Mouse (Mus musculus) urinary bladder, postnatal 36 days (tissue): Measurements from ENCODE around the gene Adi1.

Experiments used
- DNase-seq, 2 experiments: peaks; one replicate each; pipeline ENCODE4 v3.0.0; 2022; ENCODE audit warnings: low spot score in 2 of 2, mixed read lengths in 1 of 2

Gene Adi1

DNA sequence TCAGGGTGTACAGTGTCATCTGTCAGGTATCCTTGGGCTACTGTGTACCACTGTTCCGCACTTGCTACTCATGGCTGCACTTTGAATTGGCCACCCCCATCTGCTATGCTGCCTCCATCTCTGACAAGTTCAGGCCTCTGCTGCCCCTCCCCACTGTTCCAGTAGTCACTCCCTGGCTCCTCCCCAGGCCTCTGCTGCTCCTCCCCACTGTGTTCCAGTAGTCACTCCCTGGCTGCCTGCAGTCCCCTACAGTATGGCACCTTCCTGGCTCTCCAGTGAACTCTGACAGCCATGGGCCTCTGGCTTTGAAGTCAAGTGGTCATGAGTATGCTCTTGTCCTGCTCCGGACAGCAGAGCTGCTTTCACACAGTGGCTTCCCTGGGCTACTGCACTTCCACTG lies 19.2 kb downstream of the Adi1 start:
- no peak for DNase-seq

DNA sequence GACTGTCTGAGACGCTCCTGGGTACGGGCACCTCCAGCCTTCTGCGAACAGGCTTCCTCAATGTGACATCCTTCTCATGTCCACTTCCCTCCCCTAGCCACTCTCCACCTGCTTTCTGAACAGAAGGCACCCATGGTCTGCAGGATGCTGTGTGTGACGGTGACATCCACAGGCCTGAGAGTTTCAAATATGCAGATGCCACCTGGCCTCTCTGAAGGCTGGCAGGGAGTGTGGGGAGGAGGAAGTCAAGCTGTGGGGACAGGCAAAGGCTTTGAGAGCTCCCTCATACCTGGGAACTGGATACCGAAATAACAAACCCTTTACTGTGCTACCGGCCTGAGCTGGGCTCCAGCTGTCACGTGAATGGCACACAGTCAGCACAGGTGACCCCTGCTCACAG lies 19.7 kb downstream of the Adi1 start:
- no peak for DNase-seq

DNA sequence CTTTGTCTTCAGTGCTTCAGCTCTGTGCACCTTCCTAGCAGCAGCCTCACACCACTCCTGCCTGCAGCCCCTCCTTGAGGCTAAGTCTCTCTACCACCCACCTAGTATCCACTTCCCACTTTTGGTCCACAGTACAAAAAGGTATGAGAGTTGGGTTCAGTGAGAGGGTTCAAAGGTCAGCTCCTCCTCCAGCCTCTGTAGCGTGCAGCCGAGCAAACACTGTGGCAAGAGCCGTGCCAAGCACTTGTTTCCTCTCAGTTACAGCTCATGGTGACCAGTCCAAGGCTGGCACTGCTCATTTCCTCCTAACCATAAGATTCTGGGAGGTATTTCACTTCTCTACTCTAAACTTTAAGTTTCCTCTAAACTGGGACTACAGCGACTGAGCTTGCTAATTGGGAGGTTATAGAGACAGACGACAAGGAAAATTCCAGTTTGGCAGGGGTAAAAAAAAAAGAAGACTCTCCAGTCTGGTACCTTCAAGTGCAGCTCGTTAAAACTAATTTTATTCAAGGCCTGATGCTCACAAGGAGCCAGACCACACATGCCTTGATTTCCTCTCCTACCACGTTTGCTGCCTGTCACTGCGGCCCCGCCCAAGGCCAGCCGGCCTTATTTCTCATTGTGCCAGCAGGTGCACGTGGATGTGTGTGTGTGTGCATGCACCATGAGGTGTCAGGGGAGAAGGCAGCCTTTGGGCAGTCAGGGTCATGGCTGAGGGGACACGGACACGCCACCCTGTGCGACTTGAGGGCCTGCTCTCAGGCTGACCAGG lies 23.0 kb downstream of the Adi1 start:
- no peak for DNase-seq

DNA sequence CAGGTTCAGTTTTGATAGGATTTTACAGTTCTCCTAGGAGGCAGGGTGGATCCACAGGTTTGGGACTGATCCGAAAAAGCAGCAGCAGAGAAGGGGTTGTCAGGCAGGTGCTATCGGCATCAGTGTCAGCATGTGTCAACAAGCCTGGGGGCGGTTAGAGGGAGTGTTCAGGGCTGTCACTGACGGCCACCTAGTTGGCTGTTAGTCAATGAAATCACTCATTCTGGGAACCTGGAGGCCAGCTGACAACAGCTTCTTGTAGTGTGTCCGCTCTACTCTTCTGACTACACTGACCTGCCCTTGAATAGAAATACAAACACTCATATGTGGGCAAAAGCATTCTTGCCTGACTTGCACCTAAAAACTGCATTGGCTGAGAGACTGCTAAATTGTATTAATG lies 24.1 kb downstream of the Adi1 start:
- DNase-seq, result no peak

DNA sequence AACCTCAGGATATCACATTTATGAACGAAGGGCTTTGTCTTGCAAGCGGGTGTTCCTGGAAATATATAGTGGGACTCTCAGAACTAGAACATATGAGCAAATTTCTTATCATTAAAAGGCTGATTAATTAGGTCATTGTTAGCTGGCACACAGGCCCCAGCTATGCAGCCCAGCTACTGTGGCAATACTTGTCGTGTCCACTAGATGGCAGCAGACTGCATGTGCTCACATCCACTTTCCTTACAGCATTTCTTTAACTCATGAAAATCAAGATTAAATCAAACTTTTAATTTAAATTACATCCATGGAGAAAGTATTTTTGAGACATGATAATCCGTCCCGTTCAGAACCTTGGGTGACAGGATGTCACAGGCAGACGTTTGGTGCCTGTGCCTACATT lies 24.6 kb downstream of the Adi1 start:
- DNase-seq, result peak; percentile 39 to 62

DNA sequence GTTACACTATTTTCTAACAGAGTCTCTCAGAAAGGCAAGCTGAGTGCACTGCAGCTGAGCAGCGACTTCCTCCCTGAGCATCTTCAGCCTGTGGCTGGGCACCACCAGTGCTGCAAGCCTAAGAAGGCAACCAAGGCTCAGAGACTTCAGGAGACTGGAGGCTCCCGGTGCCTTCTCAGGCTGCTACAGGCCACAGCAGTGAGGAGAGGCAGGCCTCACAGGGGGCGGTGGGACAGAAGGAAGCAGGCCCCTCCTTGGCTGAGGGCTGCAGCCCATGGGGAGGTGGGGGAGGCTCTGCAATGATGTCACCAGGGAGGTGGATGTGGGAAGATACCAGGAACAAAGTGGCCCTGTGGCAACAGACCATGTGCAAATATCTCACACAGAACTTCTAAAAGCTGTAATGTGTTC lies 25.1 kb downstream of the Adi1 start:
- no peak for DNase-seq

DNA sequence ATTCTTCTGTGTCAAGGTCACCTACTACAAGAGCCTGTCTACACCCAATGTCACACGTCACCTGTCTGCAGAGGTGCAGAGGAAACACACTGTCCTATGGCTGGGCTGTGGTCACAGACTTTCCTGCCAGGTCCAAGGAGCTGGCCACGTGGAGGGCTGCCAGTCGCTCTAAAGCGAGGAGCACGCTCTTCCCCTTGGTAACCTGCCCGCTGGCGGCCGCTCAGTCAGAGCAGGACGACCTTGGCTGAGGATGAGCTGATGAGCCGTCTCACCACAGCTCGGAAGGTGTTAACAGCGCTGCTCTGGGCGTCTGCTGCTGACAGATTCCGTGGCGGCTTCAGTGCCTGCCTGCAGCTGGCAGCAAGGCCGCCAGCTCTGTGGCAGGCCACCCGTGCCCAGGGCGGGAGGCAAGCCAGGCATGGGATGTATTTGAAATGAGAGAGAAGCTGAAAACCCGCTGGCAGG lies 25.6 kb downstream of the Adi1 start:
- peak in 1 of 2 experiments; percentile 16 for DNase-seq

DNA sequence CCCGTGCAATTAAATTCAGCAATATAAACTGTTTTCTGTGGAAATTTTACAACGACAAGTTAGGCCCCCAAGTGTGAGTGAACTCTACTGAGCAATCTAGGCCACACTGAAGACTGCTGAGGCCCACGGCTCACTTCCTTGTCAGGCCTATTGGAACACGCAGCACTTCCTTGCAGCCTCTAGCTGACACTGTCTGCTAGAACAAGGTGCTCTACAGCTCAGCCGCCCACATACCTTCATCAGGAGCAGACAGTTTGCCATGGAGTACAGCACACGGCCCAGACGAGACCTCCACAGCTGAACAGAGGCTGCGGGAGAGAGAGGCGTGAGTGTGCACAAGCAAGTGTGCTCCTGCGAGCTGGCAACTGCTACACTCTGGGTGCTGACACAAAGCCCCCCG lies 26.3 kb downstream of the Adi1 start:
- DNase-seq, result no peak

DNA sequence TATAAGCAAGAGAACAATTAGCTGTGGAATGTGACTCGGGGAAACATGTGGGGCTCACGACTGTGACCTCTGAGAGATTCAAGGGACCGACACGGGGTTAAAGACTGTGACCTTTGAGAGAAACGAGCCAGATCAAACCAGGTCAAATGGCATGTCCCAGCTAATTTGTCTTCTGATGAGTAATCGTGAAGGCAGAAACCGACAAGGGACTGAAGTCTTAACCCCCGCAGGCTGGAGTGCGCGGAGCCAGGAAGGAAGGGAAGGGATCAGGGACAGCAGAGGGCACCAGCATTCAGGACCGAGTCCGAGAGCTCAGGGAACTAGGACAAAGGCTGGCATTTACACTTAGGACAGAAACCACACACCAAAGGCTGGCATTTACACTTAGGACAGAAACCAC lies 29.4 kb downstream of the Adi1 start:
- no peak for DNase-seq

DNA sequence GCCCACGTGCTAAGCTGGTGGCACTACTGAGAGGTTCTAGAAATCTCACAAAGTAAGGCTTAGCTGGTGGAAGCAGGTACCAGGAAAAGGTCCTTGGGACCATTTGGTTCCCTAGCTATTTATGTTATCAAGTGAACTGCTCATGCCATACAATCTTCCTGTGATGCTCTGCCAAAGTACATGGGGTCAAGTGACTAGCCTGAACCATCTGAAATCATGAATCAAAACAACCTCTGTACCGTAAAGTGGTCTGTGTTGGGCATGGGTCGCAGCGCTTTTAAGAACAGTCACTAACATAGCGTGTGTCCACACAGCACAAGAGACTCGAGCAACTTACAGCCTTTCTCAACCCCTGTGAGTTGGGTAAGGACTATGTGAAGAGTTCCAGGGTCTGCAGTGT lies 30.2 kb downstream of the Adi1 start:
- DNase-seq, result no peak

DNA sequence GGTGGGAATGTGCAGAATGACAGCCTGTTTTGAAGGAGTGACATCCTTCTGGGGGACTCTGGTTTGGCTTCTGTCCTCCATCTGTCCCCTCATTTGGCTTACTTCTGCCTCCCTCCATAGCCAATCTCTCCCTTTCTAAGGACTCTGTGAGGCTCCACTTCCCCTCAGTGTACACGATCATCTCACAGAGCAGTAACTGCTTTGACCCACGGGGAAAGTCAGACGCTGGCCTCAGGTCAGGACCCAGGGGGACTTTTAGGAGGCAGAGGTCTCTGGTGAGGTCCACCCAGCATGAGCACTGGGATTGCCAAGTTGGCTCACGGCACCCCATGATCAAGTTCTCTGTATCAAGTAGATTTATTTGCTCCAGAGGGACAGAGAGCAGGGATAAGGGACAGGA lies 33.1 kb downstream of the Adi1 start:
- no peak for DNase-seq

DNA sequence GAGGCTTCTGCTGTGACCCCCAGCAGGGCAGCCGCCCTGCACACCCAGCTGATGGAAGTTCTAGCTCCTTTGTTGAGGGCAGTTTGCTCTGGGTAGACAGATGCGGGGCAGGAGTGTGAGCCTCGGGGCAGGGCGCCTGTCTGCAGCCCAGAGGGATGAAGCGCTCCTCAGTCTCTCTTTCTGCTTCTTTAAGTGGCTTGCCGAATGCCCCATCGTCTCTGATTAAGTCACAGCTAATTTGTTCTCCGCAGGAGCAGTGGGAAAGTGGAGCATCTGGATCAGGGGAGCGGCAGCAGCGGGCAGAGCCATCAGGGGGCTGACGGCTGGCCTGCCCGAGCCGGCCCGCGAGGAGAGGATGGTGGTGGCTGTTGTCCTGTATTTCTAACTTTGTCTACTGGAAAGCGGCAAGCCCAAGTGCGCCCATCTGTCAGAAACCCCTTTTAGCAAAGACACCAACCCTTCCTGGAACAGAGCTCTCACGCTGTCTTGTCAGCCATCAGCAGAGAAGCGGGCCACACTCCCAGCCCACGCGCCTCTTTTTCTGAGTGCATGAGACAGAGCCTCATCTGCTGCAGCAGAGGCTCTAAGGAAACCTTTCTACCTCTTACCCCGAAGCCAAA lies 35.6 kb downstream of the Adi1 start:
- no peak for DNase-seq

DNA sequence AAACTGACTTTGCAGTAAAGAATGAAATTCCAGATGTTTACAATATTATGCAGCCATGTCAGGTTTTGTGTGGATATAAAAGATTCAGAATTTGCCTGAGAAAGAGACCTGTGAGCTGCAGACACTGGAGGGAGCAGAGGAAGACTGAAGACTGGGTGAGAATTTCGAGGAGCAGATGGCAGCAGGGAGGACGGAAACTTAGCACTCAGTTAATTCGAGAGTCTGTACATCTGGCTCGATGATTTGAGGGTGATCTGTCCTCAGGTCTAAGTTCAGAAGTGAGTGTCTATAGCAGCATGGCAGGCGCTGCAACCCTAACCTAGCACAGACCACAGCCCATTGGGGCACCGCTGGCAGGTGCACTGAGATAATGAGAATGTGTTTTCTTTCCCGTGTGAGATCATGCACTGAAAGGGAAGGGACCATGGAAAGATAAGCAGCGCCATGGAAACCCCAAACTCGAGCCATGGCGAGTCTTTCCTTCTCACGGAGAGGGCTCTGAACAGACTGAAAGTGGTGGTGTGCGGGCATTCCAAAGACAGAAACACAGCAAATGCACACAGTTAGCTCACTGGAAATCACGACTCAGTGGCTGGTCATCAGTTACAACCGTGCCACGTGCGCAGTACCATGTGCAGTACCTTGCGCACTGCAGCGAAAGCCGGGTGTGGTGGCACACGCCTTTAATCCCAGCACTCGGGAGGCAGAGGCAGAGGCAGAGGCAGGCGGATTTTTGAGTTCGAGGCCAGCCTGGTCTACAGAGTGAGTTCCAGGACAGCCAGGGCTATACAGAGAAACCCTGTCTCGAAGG lies 40.0 kb downstream of the Adi1 start:
- DNase-seq, result no peak

DNA sequence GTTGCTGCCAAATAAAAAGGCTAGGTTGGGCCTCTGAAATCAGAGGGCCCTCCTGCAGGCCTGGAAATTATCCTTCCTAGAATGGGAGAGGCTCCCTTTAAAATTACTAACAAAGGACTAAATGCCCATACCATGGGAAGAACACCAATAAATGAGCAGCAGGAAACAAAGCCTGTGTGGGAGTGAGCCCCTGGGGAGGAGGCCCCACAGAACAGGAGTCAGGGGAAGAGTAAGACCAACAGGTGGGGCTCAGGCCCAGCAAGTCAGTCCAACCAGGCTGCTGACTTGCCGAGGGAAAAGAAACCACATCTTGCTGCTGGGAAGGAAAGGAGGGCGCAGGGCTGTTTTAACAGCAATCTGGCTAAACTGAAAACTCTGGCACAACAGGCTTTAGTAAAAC lies 42.0 kb downstream of the Adi1 start:
- no peak for DNase-seq

DNA sequence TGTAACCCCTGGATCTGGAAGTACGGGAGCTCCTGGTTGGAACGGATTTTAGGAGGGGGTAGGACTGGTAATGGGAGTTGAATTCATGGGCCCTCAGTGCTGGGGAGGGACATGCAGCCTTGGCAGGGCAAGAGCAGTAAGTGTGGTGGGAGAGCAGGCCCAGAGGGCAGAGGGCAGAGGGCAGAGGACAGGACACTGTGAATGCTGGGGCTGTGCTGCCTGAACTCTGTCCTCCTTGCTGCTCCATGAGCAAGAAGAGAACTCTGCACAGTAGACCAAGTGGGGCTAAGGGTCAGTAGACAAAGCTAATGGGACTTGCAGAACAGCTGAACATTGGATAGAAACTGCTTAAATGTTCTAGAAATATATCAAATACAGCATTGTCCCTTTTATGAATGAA lies 43.1 kb downstream of the Adi1 start:
- no peak for DNase-seq

DNA sequence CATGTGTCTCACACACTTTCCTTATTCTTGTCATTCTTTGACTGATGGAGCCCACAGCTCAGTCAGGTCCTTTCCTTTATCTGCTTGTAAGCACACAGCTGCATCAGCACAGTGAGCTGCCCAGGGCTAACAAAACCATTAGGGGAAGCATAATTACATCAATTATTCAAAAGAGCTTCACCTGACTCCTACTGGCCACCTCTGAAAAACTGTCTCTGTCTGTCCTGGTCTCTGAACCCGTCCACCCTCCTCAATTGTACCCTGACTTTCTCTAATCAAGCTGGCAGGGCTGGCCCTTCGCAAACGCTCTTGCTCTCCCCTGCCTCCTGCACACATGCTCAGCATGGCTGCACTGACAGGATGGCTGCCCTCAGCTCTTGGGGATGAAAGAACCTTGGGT lies 49.3 kb downstream of the Adi1 start:
- no peak for DNase-seq

DNA sequence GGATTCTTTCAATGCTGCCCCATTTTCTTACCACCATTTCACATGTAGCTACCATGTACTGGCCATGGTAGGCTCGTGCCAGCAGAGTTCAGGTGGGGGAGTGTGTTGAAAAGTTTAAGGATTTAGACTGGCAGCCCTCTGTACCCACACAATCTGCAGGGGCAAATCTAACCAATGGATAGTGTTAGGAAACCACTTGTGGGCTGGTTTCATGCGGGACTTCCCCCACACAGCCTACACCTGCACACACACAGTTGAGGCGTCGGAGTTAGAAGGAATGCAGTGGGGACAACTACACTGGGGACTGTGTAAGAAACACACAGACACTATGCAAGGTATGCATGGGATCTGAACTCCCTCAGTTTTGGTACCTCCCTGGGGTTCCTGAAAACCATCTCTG lies 51.2 kb downstream of the Adi1 start:
- no peak for DNase-seq

DNA sequence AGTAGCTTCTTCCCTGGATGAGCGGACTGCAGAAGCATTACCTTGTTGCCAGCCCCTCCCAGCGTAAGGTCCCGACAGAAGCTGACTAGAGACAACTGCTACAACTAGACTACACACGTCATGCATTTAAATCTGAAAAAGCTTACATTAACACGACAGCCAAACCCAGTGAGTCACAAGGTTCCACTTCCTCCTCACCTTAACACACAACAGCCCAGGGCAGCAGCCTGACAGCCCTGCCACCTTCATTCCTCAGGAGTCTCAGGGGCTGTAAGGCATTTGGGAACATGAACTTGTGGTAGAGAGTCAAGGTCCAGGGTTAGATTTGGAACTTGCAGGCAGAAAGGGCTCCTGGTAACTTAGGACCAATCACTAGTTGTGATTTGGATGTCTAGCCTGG lies 52.0 kb downstream of the Adi1 start:
- no peak for DNase-seq
